Mouse (Mus musculus): ENCODE measurements around the gene Elp5. TPM values are rescaled to one million over a fixed set of nuclear protein-coding genes. Genes with fewer than 3 reads are reported as not detected.
"Not testable (repeated sequence)": the region's sequence is repeated elsewhere in the genome, so short reads cannot be mapped to it uniquely, and the experiment has no call there.

Elp5 gene
- polyA plus RNA-seq, 1 experiment from 2014 or later: 57.7 TPM

GRCm38 (mm10) chr11:69961841-69962240, 20.5 kb downstream of the Elp5 start:
- H3K27ac ChIP-seq (ENCODE audit: low read depth, low read length): peak overlapping the region; percentile 92
- no peak for TF ChIP-seq CTCF (IDR thresholded peaks at IDR 0.05; ENCODE audit: low read depth)
- 0 out of 2 replicates have a peak, but pooled peaks cover 4% of the 10 kb centered on the region for H3K27me3 ChIP-seq (replicated peaks; ENCODE audit: control insufficient read depth, insufficient read depth, low read length)
- 0 out of 2 replicates have a peak overlapping the region, but pooled peaks have one; percentile 7 for H3K4me3 ChIP-seq (ENCODE audit: low read depth, low read length)
- H3K4me2 ChIP-seq (replicated peaks; ENCODE audit: low read depth): peak overlapping the region; percentile 38
- peak; percentile 47 for ATAC-seq
- no peaks in the 10 kb centered on the region for H3K4me1 ChIP-seq (replicated peaks; ENCODE audit: control insufficient read depth, insufficient read depth, low read length)
- no peaks in the 10 kb centered on the region for H3K9me3 ChIP-seq (ENCODE audit: control insufficient read depth)
- no peaks in the 10 kb centered on the region for H3K36me3 ChIP-seq (ENCODE audit: control insufficient read depth, insufficient read depth)
- WGBS: 16% methylated on average over 5 of the region's 5 CpGs
- H3K9ac ChIP-seq (ENCODE audit: low read depth, low read length): no peak overlapping the region

GRCm38 (mm10) chr11:69960616-69961015, 21.7 kb downstream of the Elp5 start:
- ATAC-seq: no peak

GRCm38 (mm10) chr11:69956218-69956617, 26.1 kb downstream of the Elp5 start:
- ATAC-seq: no peak
- H3K36me3 ChIP-seq (ENCODE audit: control insufficient read depth, insufficient read depth): no peaks in the 10 kb centered on the region
- H3K9me3 ChIP-seq (ENCODE audit: control insufficient read depth): no peaks in the 10 kb centered on the region
- no peak overlapping the region for H3K4me2 ChIP-seq (replicated peaks; ENCODE audit: low read depth)
- TF ChIP-seq CTCF (IDR thresholded peaks at IDR 0.05; ENCODE audit: low read depth): peak; percentile 38
- WGBS: 77% methylated on average over 1 of the region's 1 CpGs
- H3K9ac ChIP-seq (ENCODE audit: low read depth, low read length): no peak overlapping the region
- no peaks in the 10 kb centered on the region for H3K27me3 ChIP-seq (replicated peaks; ENCODE audit: control insufficient read depth, insufficient read depth, low read length)
- no peak overlapping the region for H3K27ac ChIP-seq (ENCODE audit: low read depth, low read length)
- no peaks in the 10 kb centered on the region for H3K4me1 ChIP-seq (replicated peaks; ENCODE audit: control insufficient read depth, insufficient read depth, low read length)
- H3K4me3 ChIP-seq (ENCODE audit: low read depth, low read length): no peak overlapping the region

More at GRCm38 (mm10) chr11:69960616-69961015, 21.7 kb downstream of the Elp5 start:
- peak overlapping the region; percentile 92 for H3K27ac ChIP-seq (ENCODE audit: low read depth, low read length)
- no peaks in the 10 kb centered on the region for H3K9me3 ChIP-seq (ENCODE audit: control insufficient read depth)
- H3K27me3 ChIP-seq (replicated peaks; ENCODE audit: control insufficient read depth, insufficient read depth, low read length): 0 out of 2 replicates have a peak, but pooled peaks cover 4% of the 10 kb centered on the region
- H3K4me3 ChIP-seq (ENCODE audit: low read depth, low read length): no peak overlapping the region
- no peaks in the 10 kb centered on the region for H3K36me3 ChIP-seq (ENCODE audit: control insufficient read depth, insufficient read depth)
- 46% methylated on average over 5 of the region's 5 CpGs for WGBS
- peak overlapping the region; percentile 49 for H3K4me2 ChIP-seq (replicated peaks; ENCODE audit: low read depth)
- no peaks in the 10 kb centered on the region for H3K4me1 ChIP-seq (replicated peaks; ENCODE audit: control insufficient read depth, insufficient read depth, low read length)
- peak; percentile 72 for TF ChIP-seq CTCF (IDR thresholded peaks at IDR 0.05; ENCODE audit: low read depth)
- no peak overlapping the region for H3K9ac ChIP-seq (ENCODE audit: low read depth, low read length)

GRCm38 (mm10) chr11:69955618-69956017, 26.7 kb downstream of the Elp5 start:
- peak; percentile 26 for TF ChIP-seq CTCF (IDR thresholded peaks at IDR 0.05; ENCODE audit: low read depth)
- peak; percentile 44 for ATAC-seq
- not testable (repeated sequence) for H3K36me3 ChIP-seq (ENCODE audit: control insufficient read depth, insufficient read depth); H3K9me3 ChIP-seq (ENCODE audit: control insufficient read depth); H3K27ac ChIP-seq (ENCODE audit: low read depth, low read length); H3K4me2 ChIP-seq (replicated peaks; ENCODE audit: low read depth); H3K9ac ChIP-seq (ENCODE audit: low read depth, low read length); H3K27me3 ChIP-seq (replicated peaks; ENCODE audit: control insufficient read depth, insufficient read depth, low read length); H3K4me3 ChIP-seq (ENCODE audit: low read depth, low read length); H3K4me1 ChIP-seq (replicated peaks; ENCODE audit: control insufficient read depth, insufficient read depth, low read length)
- 71% methylated on average over 3 of the region's 4 CpGs for WGBS

GRCm38 (mm10) chr11:69953267-69953915, 28.9 kb downstream of the Elp5 start:
- H3K4me3 ChIP-seq (ENCODE audit: low read depth, low read length): no peak overlapping the region
- no peak overlapping the region for H3K9ac ChIP-seq (ENCODE audit: low read depth, low read length)
- H3K27me3 ChIP-seq (replicated peaks; ENCODE audit: control insufficient read depth, insufficient read depth, low read length): no peaks in the 10 kb centered on the region
- WGBS: 22% methylated on average over 11 of the region's 11 CpGs
- no peaks in the 10 kb centered on the region for H3K9me3 ChIP-seq (ENCODE audit: control insufficient read depth)
- no peak for TF ChIP-seq CTCF (IDR thresholded peaks at IDR 0.05; ENCODE audit: low read depth)
- ATAC-seq: peak; percentile 37; the same call in 1 of the 2 replicates
- peak overlapping the region; percentile 6 for H3K4me2 ChIP-seq (replicated peaks; ENCODE audit: low read depth)
- H3K36me3 ChIP-seq (ENCODE audit: control insufficient read depth, insufficient read depth): no peaks in the 10 kb centered on the region
- H3K4me1 ChIP-seq (replicated peaks; ENCODE audit: control insufficient read depth, insufficient read depth, low read length): peaks cover 5% of the 10 kb centered on the region
- no peak overlapping the region for H3K27ac ChIP-seq (ENCODE audit: low read depth, low read length)

- Histone ChIP-seq H3K27me3 (replicated peaks; ENCODE audit: control insufficient read depth, insufficient read depth, low read length) (no peaks in the 10 kb centered on the region), H3K4me3 (ENCODE audit: low read depth, low read length) (no peak overlapping the region), H3K9ac (ENCODE audit: low read depth, low read length) (no peak overlapping the region), H3K4me1 (replicated peaks; ENCODE audit: control insufficient read depth, insufficient read depth, low read length) (peaks cover 10% of the 10 kb centered on the region), H3K9me3 (ENCODE audit: control insufficient read depth) (no peaks in the 10 kb centered on the region), H3K27ac (ENCODE audit: low read depth, low read length) (no peak overlapping the region), H3K4me2 (replicated peaks; ENCODE audit: low read depth) (no peak overlapping the region), H3K36me3 (ENCODE audit: control insufficient read depth, insufficient read depth) (no peaks in the 10 kb centered on the region)
- no peak for ATAC-seq
- WGBS: 36% methylated on average over 1 of the region's 1 CpGs
- TF ChIP-seq CTCF (IDR thresholded peaks at IDR 0.05; ENCODE audit: low read depth): peak; percentile 68
Measured at GRCm38 (mm10) chr11:69952274-69952673, 30.0 kb downstream of the Elp5 start.

All from intestine, postnatal 0 days (tissue).